Mouse (Mus musculus) intestine, embryonic 16.5 days (tissue): Measurements from ENCODE around the gene Sfxn1. TPM values are rescaled to one million over a fixed set of nuclear protein-coding genes. Genes with fewer than 3 reads are reported as not detected.

Experiments
- ATAC-seq: fragments of 200-750 bp; cut with Nextera tagmentation; 2 replicates; pipeline ENCODE4 v1.8.0; 2017; ENCODE audit warnings: moderate TSS enrichment, moderate library complexity
- H3K27ac ChIP-seq: fragments of 300-500 bp; sonication (generic); 2 replicates; pipeline ENCODE4 v1.5.1; 2014; ENCODE audit warnings: mild to moderate bottlenecking, low read length
- H3K27me3 ChIP-seq: fragments of 300-500 bp; sonication (generic); replicated peaks from 2 replicates; pipeline ENCODE4 v1.6.1; 2014; ENCODE audit warnings: low read length, control low read depth, mixed read lengths; ENCODE audit not compliant: control insufficient read depth, insufficient read depth
- H3K36me3 ChIP-seq: fragments of 300-500 bp; sonication (generic); 2 replicates; pipeline ENCODE4 v1.6.1; 2014; ENCODE audit warnings: low read length, control low read depth; ENCODE audit not compliant: control insufficient read depth, insufficient read depth
- H3K4me1 ChIP-seq: fragments of 300-500 bp; sonication (generic); 2 replicates; pipeline ENCODE4 v1.6.1; 2014; ENCODE audit warnings: low read length, control low read depth, mixed read lengths; ENCODE audit not compliant: control insufficient read depth, insufficient read depth
- H3K4me2 ChIP-seq: fragments of 300-500 bp; sonication (generic); 2 replicates; pipeline ENCODE4 v1.6.1; 2014; ENCODE audit warnings: low read depth, low read length, control low read depth
- H3K4me3 ChIP-seq: fragments of 300-500 bp; sonication (generic); 2 replicates; pipeline ENCODE4 v1.5.1; 2014; ENCODE audit warnings: mild to moderate bottlenecking, low read length
- H3K9ac ChIP-seq: fragments of 300-500 bp; sonication (generic); 2 replicates; pipeline ENCODE4 v1.6.1; 2014; ENCODE audit warnings: low read depth, low read length
- H3K9me3 ChIP-seq: fragments of 300-500 bp; sonication (generic); 2 replicates; pipeline ENCODE4 v1.6.1; 2016; ENCODE audit warnings: low read length, control low read depth; ENCODE audit not compliant: control insufficient read depth
- WGBS: fragments of 180-500 bp; shearing (Covaris S2); extraction: QIAGEN DNeasy Blood & Tissue Kit; methylation state at CpG from one replicate; pipeline ENCODE4 v1.1.7; 2014; 5-methylcytosine and 5-hydroxymethylcytosine counted together
- polyA plus RNA-seq: library from polyadenylated mRNA; unstranded; fragments of >200 nt; fragmentation: Nextera tagmentation; extraction: Ambion mirVana; gene quantifications from 2 replicates; pipeline ENCODE4 v1.2.1, GENCODE M21; 2015

Gene Sfxn1
- polyA plus RNA-seq, 1 experiment from 2014 or later = 90.2 TPM

- no peak overlapping the region for H3K4me3 ChIP-seq
- H3K27me3 ChIP-seq = no peaks in the 10 kb centered on the region
- H3K4me1 ChIP-seq = peaks cover 15% of the 10 kb centered on the region
- ATAC-seq = no peak
- no peak overlapping the region for H3K9ac ChIP-seq
- peak overlapping the region; percentile 67 for H3K4me2 ChIP-seq
- H3K9me3 ChIP-seq = no peaks in the 10 kb centered on the region
- H3K36me3 ChIP-seq = 0 out of 2 replicates have a peak, but pooled peaks cover 2% of the 10 kb centered on the region
- no peak overlapping the region for H3K27ac ChIP-seq
- whole genome bisulfite sequencing = 66% methylated on average over 2 of the region's 2 CpGs
Observed at GRCm38 (mm10) chr13:54073491-54073890, 1.8 kb downstream of the Sfxn1 start.

- Histone ChIP-seq H3K9me3 (no peaks in the 10 kb centered on the region), H3K4me2 (no peak overlapping the region), H3K9ac (no peak overlapping the region), H3K27ac (no peak overlapping the region), H3K27me3 (no peaks in the 10 kb centered on the region), H3K36me3 (0 out of 2 replicates have a peak, but pooled peaks cover 2% of the 10 kb centered on the region), H3K4me1 (peaks cover 30% of the 10 kb centered on the region), H3K4me3 (no peak overlapping the region)
- 83% methylated on average over 2 of the region's 2 CpGs for WGBS
- no peak for ATAC-seq
Observed at GRCm38 (mm10) chr13:54075416-54075815, 3.7 kb downstream of the Sfxn1 start.

GRCm38 (mm10) chr13:54076051-54076450, 4.4 kb downstream of the Sfxn1 start:
- H3K27me3 ChIP-seq = no peaks in the 10 kb centered on the region
- 0 out of 2 replicates have a peak, but pooled peaks cover 2% of the 10 kb centered on the region for H3K36me3 ChIP-seq
- ATAC-seq = no peak
- H3K4me1 ChIP-seq = peaks cover 35% of the 10 kb centered on the region
- no peaks in the 10 kb centered on the region for H3K9me3 ChIP-seq
- no peak overlapping the region for H3K9ac ChIP-seq
- no peak overlapping the region for H3K4me2 ChIP-seq
- WGBS = 89% methylated on average over 6 of the region's 6 CpGs
- no peak overlapping the region for H3K4me3 ChIP-seq
- H3K27ac ChIP-seq = no peak overlapping the region

GRCm38 (mm10) chr13:54076762-54077460, 5.2 kb downstream of the Sfxn1 start:
- WGBS = 69% methylated on average over 11 of the region's 11 CpGs
- Histone ChIP-seq H3K9me3 (no peaks in the 10 kb centered on the region), H3K4me1 (peaks cover 35% of the 10 kb centered on the region), H3K4me3 (no peak overlapping the region), H3K27ac (0 out of 2 replicates have a peak overlapping the region, but pooled peaks have one; percentile 4), H3K27me3 (no peaks in the 10 kb centered on the region), H3K4me2 (no peak overlapping the region; the same call in 1 of the 2 replicates), H3K9ac (no peak overlapping the region), H3K36me3 (0 out of 2 replicates have a peak, but pooled peaks cover 2% of the 10 kb centered on the region)
- no peak for ATAC-seq

- Histone ChIP-seq H3K9ac (no peak overlapping the region), H3K4me2 (no peak overlapping the region), H3K27ac (0 out of 2 replicates have a peak overlapping the region, but pooled peaks have one; percentile 4), H3K9me3 (no peaks in the 10 kb centered on the region), H3K36me3 (0 out of 2 replicates have a peak, but pooled peaks cover 2% of the 10 kb centered on the region), H3K4me1 (peaks cover 36% of the 10 kb centered on the region), H3K27me3 (no peaks in the 10 kb centered on the region), H3K4me3 (no peak overlapping the region)
- ATAC-seq = peak; percentile 76
- 37% methylated on average over 11 of the region's 11 CpGs for WGBS
Observed at GRCm38 (mm10) chr13:54077470-54078174, 6.0 kb downstream of the Sfxn1 start.

GRCm38 (mm10) chr13:54079782-54080759, 8.4 kb downstream of the Sfxn1 start:
- Histone ChIP-seq H3K9ac (no peak overlapping the region), H3K4me2 (no peak overlapping the region), H3K27me3 (no peaks in the 10 kb centered on the region), H3K4me3 (no peak overlapping the region), H3K4me1 (peaks cover 32% of the 10 kb centered on the region), H3K36me3 (no peaks in the 10 kb centered on the region), H3K9me3 (no peaks in the 10 kb centered on the region), H3K27ac (peak overlapping the region; percentile 3; the same call in 1 of the 2 replicates)
- WGBS = 59% methylated on average over 12 of the region's 12 CpGs
- no peak for ATAC-seq

GRCm38 (mm10) chr13:54080785-54081184, 9.1 kb downstream of the Sfxn1 start:
- no peak for ATAC-seq
- Histone ChIP-seq H3K9ac (no peak overlapping the region), H3K27ac (no peak overlapping the region), H3K27me3 (no peaks in the 10 kb centered on the region), H3K4me2 (no peak overlapping the region), H3K9me3 (no peaks in the 10 kb centered on the region), H3K4me3 (no peak overlapping the region), H3K36me3 (no peaks in the 10 kb centered on the region), H3K4me1 (peaks cover 32% of the 10 kb centered on the region)
- WGBS = 78% methylated on average over 1 of the region's 1 CpGs

GRCm38 (mm10) chr13:54082946-54083345, 11.3 kb downstream of the Sfxn1 start:
- Histone ChIP-seq H3K9me3 (no peaks in the 10 kb centered on the region), H3K36me3 (0 out of 2 replicates have a peak, but pooled peaks cover 2% of the 10 kb centered on the region), H3K27me3 (no peaks in the 10 kb centered on the region), H3K4me2 (no peak overlapping the region), H3K9ac (no peak overlapping the region), H3K4me1 (peaks cover 27% of the 10 kb centered on the region), H3K4me3 (no peak overlapping the region), H3K27ac (no peak overlapping the region)
- no peak for ATAC-seq
- WGBS = 65% methylated on average over 5 of the region's 5 CpGs
